Mouse (Mus musculus) MEL (cell line): Measurements from ENCODE around the gene Ints14. TPM values are rescaled to one million over a fixed set of nuclear protein-coding genes. Genes with fewer than 3 reads are reported as not detected.

Source experiments
- DNase-seq: peaks from one replicate; pipeline ENCODE4 v3.0.0; 2011; ENCODE audit warnings: low read depth, low spot score
- H3K27ac ChIP-seq: 2 replicates; pipeline ENCODE4 v1.5.1; 2012; ENCODE audit warnings: low read depth, mild to moderate bottlenecking, control low read depth, low read length, moderate library complexity; ENCODE audit not compliant: control insufficient read depth
- H3K27me3 ChIP-seq, 2 experiments: fragments of 150-350 bp in 1 of 2; sonication (generic) in 1 of 2; 2 replicates each; pipeline ENCODE4 v1.6.1; 2012; ENCODE audit warnings: low read length in 2 of 2, mild to moderate bottlenecking in 2 of 2, improper control_type of control experiment in 1 of 2, moderate library complexity in 1 of 2; ENCODE audit not compliant: insufficient read depth in 2 of 2, control insufficient read depth in 1 of 2
- H3K36me3 ChIP-seq, 2 experiments: 2 replicates each; pipeline ENCODE4 v1.6.1; 2012 to 2014; ENCODE audit warnings: low read length in 2 of 2, improper control_type of control experiment in 1 of 2, inconsistent platforms in 1 of 2, mild to moderate bottlenecking in 1 of 2; ENCODE audit not compliant: insufficient read depth in 2 of 2, control insufficient read depth in 1 of 2
- H3K4me1 ChIP-seq, 2 experiments: fragments of 150-350 bp in 1 of 2; sonication (generic) in 1 of 2; 2 replicates each; pipeline ENCODE4 v1.6.1; 2012; ENCODE audit warnings: low read length in 2 of 2, improper control_type of control experiment in 1 of 2, mild to moderate bottlenecking in 1 of 2; ENCODE audit not compliant: insufficient read depth in 2 of 2, control insufficient read depth in 1 of 2
- H3K4me3 ChIP-seq, 2 experiments: fragments of 150-350 bp in 1 of 2; sonication (generic) in 1 of 2; 2 replicates each; pipeline ENCODE4 v1.5.1; 2012; ENCODE audit warnings: low read depth in 2 of 2, low read length in 2 of 2, mild to moderate bottlenecking in 2 of 2, moderate library complexity in 2 of 2, control low read depth in 1 of 2, improper control_type of control experiment in 1 of 2; ENCODE audit not compliant: control insufficient read depth in 1 of 2, insufficient read depth in 1 of 2
- H3K79me2 ChIP-seq: 2 replicates; pipeline ENCODE4 v1.6.1; 2012; ENCODE audit warnings: mild to moderate bottlenecking, low read length, moderate library complexity; ENCODE audit not compliant: control insufficient read depth, poor library complexity, insufficient read depth
- H3K9ac ChIP-seq: 2 replicates; pipeline ENCODE4 v1.6.1; 2012; ENCODE audit warnings: low read depth, mild to moderate bottlenecking, control low read depth, low read length, moderate library complexity; ENCODE audit not compliant: control insufficient read depth, poor library complexity, severe bottlenecking
- H3K9me3 ChIP-seq: fragments of 150-350 bp; sonication (generic); replicated peaks from 2 replicates; pipeline ENCODE4 v1.6.1; 2012; ENCODE audit warnings: mild to moderate bottlenecking, low read length, improper control_type of control experiment, moderate library complexity; ENCODE audit not compliant: insufficient read depth
- CHD2 ChIP-seq: IDR thresholded peaks from 2 replicates; pipeline ENCODE4 v1.6.1; 2011; ENCODE audit warnings: low read length, improper control_type of control experiment
- E2F4 ChIP-seq: IDR thresholded peaks from 2 replicates; pipeline ENCODE4 v1.6.1; 2011; ENCODE audit warnings: low read depth, low read length, improper control_type of control experiment, borderline replicate concordance
- ELF1 ChIP-seq: IDR thresholded peaks from 2 replicates; pipeline ENCODE4 v1.6.1; 2014; ENCODE audit warnings: low read depth, mild to moderate bottlenecking, inconsistent platforms, low read length, improper control_type of control experiment, moderate library complexity
- EP300 ChIP-seq, 2 experiments: IDR thresholded peaks; 2 replicates each; pipeline ENCODE4 v1.6.1; 2011; ENCODE audit warnings: improper control_type of control experiment in 2 of 2, low read length in 2 of 2, low read depth in 1 of 2, mild to moderate bottlenecking in 1 of 2
- ETS1 ChIP-seq: IDR thresholded peaks from 2 replicates; pipeline ENCODE4 v1.6.1; 2012; ENCODE audit warnings: low read depth, mild to moderate bottlenecking, inconsistent platforms, low read length, improper control_type of control experiment, moderate library complexity
- HCFC1 ChIP-seq: IDR thresholded peaks from 2 replicates; pipeline ENCODE4 v1.6.1; 2012; ENCODE audit warnings: low read depth, mild to moderate bottlenecking, inconsistent platforms, low read length, improper control_type of control experiment, moderate library complexity
- KAT2A ChIP-seq: conservative IDR thresholded peaks from 2 replicates; pipeline ENCODE4 v1.6.1; 2012; ENCODE audit warnings: low read depth, low read length, improper control_type of control experiment, inconsistent platforms
- NRF1 ChIP-seq: IDR thresholded peaks from 2 replicates; pipeline ENCODE4 v1.6.1; 2014; ENCODE audit warnings: low read depth, mild to moderate bottlenecking, inconsistent platforms, low read length, improper control_type of control experiment, moderate library complexity; ENCODE audit not compliant: poor library complexity, insufficient read depth, severe bottlenecking
- POLR2AphosphoS5 ChIP-seq: IDR thresholded peaks from 2 replicates; pipeline ENCODE4 v1.6.1; 2012; ENCODE audit warnings: low read depth, borderline replicate concordance, mild to moderate bottlenecking, inconsistent platforms, low read length, moderate library complexity, mixed read lengths
- RAD21 ChIP-seq: IDR thresholded peaks from 2 replicates; pipeline ENCODE4 v1.6.1; 2011; ENCODE audit warnings: mild to moderate bottlenecking, low read depth, low read length, improper control_type of control experiment
- USF1 ChIP-seq: IDR thresholded peaks from 2 replicates; pipeline ENCODE4 v1.6.1; 2014; ENCODE audit warnings: low read depth, mild to moderate bottlenecking, inconsistent platforms, low read length, improper control_type of control experiment, moderate library complexity
- ZC3H11A ChIP-seq: IDR thresholded peaks from 2 replicates; pipeline ENCODE4 v1.6.1; 2012; ENCODE audit warnings: low read depth, mild to moderate bottlenecking, inconsistent platforms, low read length, improper control_type of control experiment
- polyA plus RNA-seq, 2 experiments: library from polyadenylated mRNA; stranded (reverse) in 1 of 2; unstranded in 1 of 2; fragments of >175 nt in 1 of 2; fragments of >200 nt in 1 of 2; gene quantifications; 2 replicates each; pipeline versions ENCODE4 v1.2.1 to v1.2.4; 2012; ENCODE audit warnings: low replicate concordance in 2 of 2, low read depth in 1 of 2; ENCODE audit not compliant: insufficient read length in 2 of 2, insufficient read depth in 1 of 2, missing spikeins in 1 of 2
- total RNA-seq: library from RNA; depleted of rRNA; stranded (reverse); fragments of 300-350 nt; gene quantifications from 2 replicates; pipeline ENCODE4 v1.2.3, GENCODE M21; 2012

The Ints14 gene
- total and polyA plus RNA-seq, 3 experiments: 37.9 to 54.1 TPM; not detected in 1

DNA sequence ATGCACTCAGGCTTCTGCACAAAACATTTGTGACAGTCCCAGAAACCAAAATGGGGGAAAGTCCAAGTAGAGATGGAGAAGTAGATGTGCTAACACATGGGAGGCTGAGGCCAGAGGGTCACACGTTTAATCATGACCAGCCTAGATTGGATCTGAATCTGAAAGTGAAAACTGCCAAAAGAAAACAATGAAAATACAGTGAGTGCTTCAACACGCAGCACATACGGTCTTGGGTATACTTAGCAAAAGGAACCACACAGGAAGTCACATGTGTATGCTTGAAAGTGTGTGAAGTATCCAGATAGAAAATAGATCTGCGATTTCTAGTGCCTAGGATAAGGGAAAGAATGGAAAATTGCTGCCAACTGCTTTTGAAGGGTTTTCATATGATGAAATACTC is 46.1 kb upstream of the Ints14 start:
- TF ChIP-seq EP300 (IDR thresholded peaks at IDR 0.05; ENCODE audit: low read depth in 1 of 2, low read length in 2 of 2) (no peak), RAD21 (no peak), CHD2 (no peak), POLR2AphosphoS5 (no peak), HCFC1 (no peak), ETS1 (no peak)
- TF ChIP-seq, all 39 proteins: peak for 0
- Histone ChIP-seq H3K79me2 (no peaks in the 10 kb centered on the region), H3K4me3 (no peak overlapping the region), H3K9ac (no peak overlapping the region), H3K9me3 (no peaks in the 10 kb centered on the region), H3K36me3 (peaks cover 0 to 16% of the 10 kb centered on the region in 2 experiments; a peak in 2 of 4 replicates), H3K27ac (no peak overlapping the region), H3K4me1 (no peaks in the 10 kb centered on the region), H3K27me3 (no peaks in the 10 kb centered on the region)
- DNase-seq: no peak

GRCm38 (mm10) chr9:64918560-64918959 is 42.1 kb upstream of the Ints14 start:
- Histone ChIP-seq H3K27me3 (no peaks in the 10 kb centered on the region), H3K9ac (no peak overlapping the region), H3K9me3 (no peaks in the 10 kb centered on the region), H3K4me3 (no peak overlapping the region), H3K36me3 (peaks cover 0 to 10% of the 10 kb centered on the region in 2 experiments; a peak in 2 of 4 replicates), H3K27ac (no peak overlapping the region), H3K4me1 (no peaks in the 10 kb centered on the region)
- TF ChIP-seq ZC3H11A: no peak
- TF ChIP-seq, all 39 proteins: peak for 0
- DNase-seq: no peak
- no peaks in the 10 kb centered on the region for H3K79me2 ChIP-seq

- no peaks in the 10 kb centered on the region for H3K27me3 ChIP-seq
- no peaks in the 10 kb centered on the region for H3K9me3 ChIP-seq
- peaks cover 0 to 4% of the 10 kb centered on the region in 2 experiments; a peak in 1 of 4 replicates for H3K36me3 ChIP-seq
- TF ChIP-seq ZC3H11A: no peak
- no peak for TF ChIP-seq E2F4
- no peak for TF ChIP-seq NRF1
- TF ChIP-seq USF1: no peak
- no peak for TF ChIP-seq ELF1
- TF ChIP-seq RAD21: no peak
- TF ChIP-seq KAT2A: no peak
- TF ChIP-seq EP300 (IDR thresholded peaks at IDR 0.05; ENCODE audit: low read depth in 1 of 2, low read length in 2 of 2): no peak
- H3K27ac ChIP-seq: no peak overlapping the region
- H3K4me3 ChIP-seq: no peak overlapping the region
- H3K4me1 ChIP-seq: 0 out of 4 replicates have a peak, but pooled peaks cover 0 to 9% of the 10 kb centered on the region in 2 experiments
- no peak for DNase-seq
- H3K9ac ChIP-seq: no peak overlapping the region
- no peaks in the 10 kb centered on the region for H3K79me2 ChIP-seq
These were observed 34.9 kb upstream of the Ints14 start for GRCm38 (mm10) chr9:64925771-64926170.
